Mouse (Mus musculus) urinary bladder, postnatal 4 days (tissue): ENCODE measurements around the gene Kctd4.
"Not testable (repeated sequence)": the region's sequence is repeated elsewhere in the genome, so short reads cannot be mapped to it uniquely, and the experiment has no call there.

Source experiments
- DNase-seq, 2 experiments: peaks; one replicate each; pipeline ENCODE4 v3.0.0; 2021 to 2022; ENCODE audit warnings: low spot score in 2 of 2

Kctd4 gene

GRCm38 (mm10) chr14:75954766-75955165 lies at the start of gene Kctd4:
Gene Kctd4, plus strand, starts transcription at chr14:75955009.
- DNase-seq = no peak

GRCm38 (mm10) chr14:75906931-75907330 lies 47.9 kb upstream of the Kctd4 start:
- DNase-seq = no peak

GRCm38 (mm10) chr14:75911968-75912367 lies 42.8 kb upstream of the Kctd4 start:
- no peak for DNase-seq

GRCm38 (mm10) chr14:75912665-75913064 lies 42.1 kb upstream of the Kctd4 start:
- DNase-seq = no peak

GRCm38 (mm10) chr14:75923314-75924052 lies 31.3 kb upstream of the Kctd4 start:
- no peak for DNase-seq

GRCm38 (mm10) chr14:75929713-75930112 lies 25.1 kb upstream of the Kctd4 start:
- DNase-seq = not testable (repeated sequence)

GRCm38 (mm10) chr14:75931266-75931665 lies 23.5 kb upstream of the Kctd4 start:
- DNase-seq = no peak

- DNase-seq = no peak
Observed at GRCm38 (mm10) chr14:75934359-75934758, 20.4 kb upstream of the Kctd4 start.

GRCm38 (mm10) chr14:75937714-75938113 lies 17.1 kb upstream of the Kctd4 start:
- no peak for DNase-seq

GRCm38 (mm10) chr14:75941500-75941899 lies 13.3 kb upstream of the Kctd4 start:
- no peak for DNase-seq

GRCm38 (mm10) chr14:75942365-75942764 lies 12.4 kb upstream of the Kctd4 start:
- no peak for DNase-seq

GRCm38 (mm10) chr14:75947674-75948073 lies 7.1 kb upstream of the Kctd4 start:
- no peak for DNase-seq

GRCm38 (mm10) chr14:75953011-75953410 lies 1.8 kb upstream of the Kctd4 start:
- no peak for DNase-seq

- no peak for DNase-seq
Observed at GRCm38 (mm10) chr14:75962250-75962649, 7.4 kb downstream of the Kctd4 start.

- no peak for DNase-seq
Observed at GRCm38 (mm10) chr14:75963215-75963614, 8.4 kb downstream of the Kctd4 start.

GRCm38 (mm10) chr14:75964000-75964399 lies 9.2 kb downstream of the Kctd4 start:
- DNase-seq = no peak

GRCm38 (mm10) chr14:75964433-75964832 lies 9.6 kb downstream of the Kctd4 start:
- no peak for DNase-seq

GRCm38 (mm10) chr14:75967291-75967690 lies 12.5 kb downstream of the Kctd4 start:
- no peak for DNase-seq

GRCm38 (mm10) chr14:75976107-75976506 lies 21.3 kb downstream of the Kctd4 start:
- DNase-seq = no peak

GRCm38 (mm10) chr14:75981231-75981630 lies 26.4 kb downstream of the Kctd4 start:
- no peak for DNase-seq

- DNase-seq = no peak
Observed at GRCm38 (mm10) chr14:75983891-75984290, 29.1 kb downstream of the Kctd4 start.

GRCm38 (mm10) chr14:75985112-75985511 lies 30.3 kb downstream of the Kctd4 start:
- no peak for DNase-seq

GRCm38 (mm10) chr14:75986878-75987483 lies 32.2 kb downstream of the Kctd4 start:
- no peak for DNase-seq
